Mouse (Mus musculus) B cell, adult 2 months (primary cell): ENCODE measurements around the gene Grk6.

Source experiments
- DNase-seq, 2 experiments: peaks; one replicate each; pipeline ENCODE4 v3.0.0; 2022

Gene Grk6

DNA sequence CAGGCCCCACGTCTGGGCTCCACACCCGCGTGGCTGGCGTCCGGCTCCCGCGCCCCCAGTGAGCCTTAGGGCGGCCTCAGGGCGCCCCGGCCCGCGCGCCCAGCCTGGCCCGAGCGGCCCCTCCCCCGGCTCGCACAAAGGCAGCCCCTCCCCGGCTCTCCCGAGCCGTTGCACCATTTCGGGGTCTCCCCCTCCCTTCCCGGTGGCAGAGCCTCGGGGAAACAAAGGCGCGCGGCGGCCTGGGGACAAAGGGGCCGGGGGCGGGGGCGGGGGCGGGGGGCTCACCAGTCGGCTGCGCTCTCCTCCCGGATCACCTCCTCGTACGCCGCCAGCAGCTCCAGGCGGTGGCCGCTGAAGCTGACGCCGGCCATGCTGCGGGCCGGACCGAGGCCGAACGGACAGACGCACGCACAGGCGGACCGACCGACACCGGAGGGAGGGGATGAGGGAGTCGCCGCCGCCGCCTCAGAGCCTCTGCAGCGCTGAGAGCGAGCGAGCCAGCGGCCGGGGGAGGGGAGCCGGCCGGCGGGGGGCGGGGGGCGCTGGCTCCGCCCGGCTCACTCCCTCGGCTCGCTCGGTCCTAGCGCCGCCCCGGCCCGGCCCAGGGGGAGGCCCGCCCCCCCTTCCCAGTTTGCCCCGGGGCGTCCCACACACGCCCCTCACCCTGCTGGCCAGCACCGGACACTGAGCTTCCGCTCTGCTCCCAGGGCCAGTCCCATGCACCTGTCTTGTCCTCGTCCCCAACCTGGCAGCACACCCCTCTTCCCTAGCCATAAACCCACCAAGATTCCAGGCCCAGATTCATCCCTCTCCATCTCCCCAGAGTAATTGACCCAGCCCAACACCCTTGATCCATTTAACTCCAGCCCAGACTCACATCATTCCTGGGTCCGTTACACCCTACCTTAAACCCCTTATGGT lies 43.0 kb downstream of the Grk6 start, which contains the start of gene Dbn1:
Gene Dbn1 (minus strand): TSS at position 534 of the 921 bp plus-strand sequence.
- DNase-seq: no peak

DNA sequence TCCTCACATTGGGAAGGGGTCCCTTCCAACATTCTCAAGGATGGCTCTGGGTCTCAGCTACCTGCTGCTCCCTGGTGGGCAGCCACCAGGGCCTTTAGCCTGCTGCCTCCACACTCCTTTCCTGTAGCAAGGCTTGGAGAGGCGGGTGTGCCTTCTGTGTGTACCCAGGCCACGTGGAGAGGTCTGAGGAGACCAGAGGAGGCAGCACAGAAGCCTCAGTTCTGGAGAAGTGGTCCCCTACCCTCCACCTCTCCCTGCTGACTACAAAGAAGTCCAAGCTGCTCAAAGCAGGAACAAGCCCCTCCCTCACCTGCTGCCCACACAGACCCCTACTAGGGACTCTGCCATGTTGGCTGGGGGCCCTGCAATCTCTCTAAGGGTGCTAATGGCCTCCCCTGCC lies 49.4 kb downstream of the Grk6 start:
- no peak for DNase-seq

DNA sequence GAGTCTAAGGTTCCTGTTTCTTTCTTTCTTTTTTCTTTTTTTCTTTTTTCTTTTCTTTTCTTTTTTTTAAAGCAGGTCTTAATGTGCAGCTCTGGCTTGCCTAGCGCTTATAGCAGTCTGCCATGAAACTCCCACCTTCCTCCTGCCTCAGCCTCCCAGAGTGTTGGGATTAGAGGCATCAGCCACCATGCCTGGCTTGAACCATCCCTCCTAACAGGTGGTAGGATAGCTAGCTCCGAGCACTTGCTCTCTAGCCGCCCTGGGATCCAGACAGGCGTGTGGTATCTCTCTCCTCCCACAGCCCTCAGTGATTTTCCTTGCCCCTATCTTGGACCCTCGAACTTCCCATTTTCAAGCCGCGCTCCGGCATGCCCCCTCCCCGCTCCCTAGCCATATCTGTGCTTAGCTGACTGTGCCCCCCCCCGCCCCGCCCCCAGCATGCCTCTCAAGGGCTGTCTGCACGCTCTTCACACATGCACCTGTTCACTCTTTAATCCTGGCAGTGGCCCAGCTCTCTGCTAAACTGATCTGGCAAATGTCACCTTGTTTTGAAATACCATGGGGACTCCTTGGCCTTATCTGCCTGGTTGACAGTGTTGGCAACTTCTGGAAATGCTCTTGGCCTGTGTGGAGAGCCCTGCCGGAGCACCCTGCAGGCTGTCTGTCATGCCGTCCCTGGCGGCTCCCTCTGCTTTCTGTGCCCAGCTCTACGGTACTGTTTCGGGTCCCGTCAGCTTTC lies 50.2 kb downstream of the Grk6 start:
- no peak for DNase-seq

DNA sequence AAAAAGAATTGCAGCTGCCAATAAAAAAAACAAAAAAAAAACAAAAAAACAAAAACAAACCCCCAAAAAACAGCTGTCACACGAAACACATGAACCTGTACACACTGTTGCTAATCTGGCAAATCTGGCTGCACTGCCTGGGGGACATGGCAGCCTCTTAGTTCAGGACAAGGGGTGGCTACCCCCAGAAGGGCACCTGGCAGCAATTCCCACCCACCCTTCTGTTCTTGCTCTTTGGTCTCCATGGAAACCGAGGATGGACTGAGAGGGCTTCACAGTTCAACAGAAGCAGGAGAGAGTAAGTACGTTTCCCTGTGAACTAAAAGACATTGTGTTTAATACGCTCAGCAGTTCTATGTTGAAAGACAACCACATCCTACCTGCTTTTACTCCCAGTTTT lies 50.8 kb downstream of the Grk6 start:
- DNase-seq: no peak

DNA sequence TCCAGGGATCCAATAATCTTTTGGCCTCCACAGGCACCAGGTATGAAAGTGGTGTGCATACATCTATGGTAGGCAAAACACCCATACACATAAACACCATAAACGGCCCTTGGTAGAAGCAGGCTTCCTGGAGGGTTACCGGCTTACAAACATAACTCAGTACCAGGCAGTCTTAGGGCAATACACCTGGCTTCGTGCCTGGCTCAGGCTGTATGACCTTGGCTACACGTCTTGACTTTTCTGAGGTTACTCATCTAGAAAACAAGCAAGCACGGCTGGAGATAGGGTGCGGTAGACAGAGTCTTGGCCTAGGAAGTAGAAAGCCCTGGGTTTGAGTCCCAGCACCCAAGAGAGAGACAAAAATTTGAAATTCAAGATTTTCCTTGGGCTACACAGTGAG lies 51.8 kb downstream of the Grk6 start:
- DNase-seq: no peak

DNA sequence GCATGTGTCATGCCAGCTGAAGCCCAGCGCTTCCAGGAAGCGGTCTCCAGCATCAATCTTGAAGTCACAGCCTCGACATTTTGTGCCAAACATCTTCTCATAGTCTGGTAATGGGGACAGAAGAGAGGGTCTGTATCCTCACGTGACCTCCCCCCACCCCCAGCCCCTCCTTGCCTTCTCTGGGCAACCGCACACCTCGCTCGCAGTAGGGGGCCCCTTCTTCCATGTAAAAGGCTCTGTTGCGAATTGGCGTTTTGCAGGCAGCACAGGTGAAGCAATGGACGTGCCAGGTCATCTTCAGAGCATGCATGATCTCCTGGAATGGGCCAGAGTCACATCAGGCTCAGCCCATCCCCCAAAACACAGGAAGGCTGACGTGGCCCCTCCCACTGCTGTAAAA lies 54.0 kb downstream of the Grk6 start:
- no peak for DNase-seq

DNA sequence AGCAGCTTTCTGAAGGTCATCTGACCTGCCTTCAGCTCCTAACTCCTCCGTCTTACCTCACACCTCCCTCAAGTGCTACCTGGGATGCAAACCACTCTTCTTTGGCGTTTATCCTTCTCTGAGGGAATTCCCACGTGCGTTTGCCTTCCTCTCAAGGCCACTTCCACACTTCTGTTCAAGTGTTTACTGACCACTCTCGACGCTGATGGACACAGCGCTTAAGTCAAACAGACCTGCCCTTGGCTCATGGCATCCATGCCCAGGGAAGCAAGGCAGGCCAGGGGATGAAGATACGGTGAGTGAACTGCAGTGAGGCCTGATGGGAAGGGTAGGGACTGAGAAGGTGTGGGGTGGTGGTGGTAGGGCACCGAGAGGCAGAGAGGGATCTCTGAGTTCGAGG lies 55.7 kb downstream of the Grk6 start:
- DNase-seq: no peak

DNA sequence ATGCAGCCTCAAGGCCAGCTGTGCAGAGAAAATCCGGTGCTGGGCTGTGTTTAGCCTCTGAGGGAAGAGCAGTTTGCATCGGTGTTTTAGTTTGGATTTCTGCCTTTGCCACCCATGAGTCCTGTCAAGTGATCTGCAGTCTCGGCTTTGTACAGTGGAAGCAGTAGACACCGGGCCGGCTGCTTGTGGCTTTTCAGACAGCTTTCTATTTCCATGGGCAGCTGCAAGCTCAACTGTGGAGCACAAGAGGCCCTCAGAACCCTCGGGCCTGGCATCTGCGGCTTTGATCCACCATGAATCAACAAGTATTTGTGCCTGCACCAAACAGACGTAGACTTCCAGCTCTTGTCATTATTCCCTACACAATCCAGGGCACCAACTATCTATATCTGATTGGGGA lies 57.5 kb downstream of the Grk6 start:
- no peak for DNase-seq

DNA sequence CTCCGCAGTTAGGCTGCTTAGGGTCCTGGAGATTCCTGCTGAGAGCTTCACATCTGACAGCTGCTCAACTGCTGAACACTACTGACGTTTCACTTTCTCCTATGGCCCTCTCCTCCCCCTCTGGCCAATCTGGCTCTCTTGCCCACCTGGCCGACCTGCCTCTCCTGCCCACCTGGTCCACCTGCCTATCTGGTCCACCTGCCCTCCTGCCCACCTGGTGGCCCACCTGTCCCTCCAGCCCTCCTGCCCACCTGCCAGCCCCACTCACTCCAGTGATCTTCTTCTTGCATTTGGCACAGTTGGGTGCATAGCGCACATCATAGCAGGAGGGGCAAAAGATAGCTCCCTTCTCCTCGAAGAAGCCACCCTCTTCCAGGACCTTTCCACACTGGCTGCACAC lies 59.5 kb downstream of the Grk6 start:
- DNase-seq: no peak

DNA sequence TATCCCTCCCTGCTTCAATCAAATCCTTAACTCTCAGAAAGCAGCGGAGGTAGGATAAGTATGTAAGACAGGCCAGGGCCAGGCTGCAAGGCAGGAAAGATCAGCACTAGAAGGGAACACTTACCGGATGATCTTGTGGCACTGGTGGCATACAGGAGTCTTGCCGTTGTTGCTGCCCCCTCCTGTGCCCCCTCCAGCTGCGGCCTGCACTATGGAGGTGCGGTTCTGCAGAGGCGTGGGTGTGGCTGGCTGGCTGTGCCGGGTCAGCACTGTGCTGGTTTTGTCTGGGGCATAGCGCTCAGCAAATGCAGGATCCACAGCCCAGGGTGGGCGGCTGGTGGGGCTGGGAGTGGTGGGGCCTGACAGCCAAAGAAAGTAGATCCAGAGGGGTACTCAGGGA lies 60.9 kb downstream of the Grk6 start:
- no peak for DNase-seq

DNA sequence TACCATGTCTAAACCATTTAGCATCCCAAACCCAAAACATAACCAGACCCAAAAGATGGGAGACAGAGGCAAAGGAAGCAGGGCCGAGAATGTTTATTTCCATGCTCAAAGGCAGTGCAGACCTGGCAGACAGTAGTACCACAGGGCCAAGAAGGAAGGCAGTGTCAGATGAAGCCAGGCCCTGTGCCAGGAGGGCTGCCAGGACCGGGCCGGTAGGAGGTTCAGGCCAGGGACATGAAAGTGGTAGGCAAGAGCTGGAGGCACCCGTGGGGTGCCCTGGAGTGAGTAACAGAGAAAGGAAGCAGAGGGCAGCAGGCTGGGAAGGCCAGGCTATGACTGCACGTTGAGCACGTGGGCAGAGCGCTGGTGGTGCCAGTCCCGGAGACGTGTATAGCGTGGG lies 61.8 kb downstream of the Grk6 start:
- no peak for DNase-seq

DNA sequence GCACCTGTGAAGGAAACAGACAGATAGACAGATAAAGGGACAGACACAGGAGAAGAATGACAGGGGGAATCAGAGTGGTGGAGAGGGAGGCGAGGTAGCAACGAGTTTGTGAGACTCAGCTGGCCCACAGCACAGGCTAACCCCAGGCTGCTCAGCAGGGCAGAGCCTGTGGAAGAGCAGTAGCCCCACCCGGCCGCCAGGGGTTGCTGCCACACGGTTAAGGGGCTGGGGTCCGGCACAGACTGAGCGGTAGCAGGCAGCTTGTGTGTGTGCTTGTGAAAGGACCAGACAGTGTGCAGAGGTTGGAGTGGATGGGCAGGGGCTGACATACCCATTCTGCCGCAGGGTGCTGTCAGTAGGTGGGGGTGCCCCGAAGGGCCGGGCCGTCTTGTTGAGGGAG lies 63.0 kb downstream of the Grk6 start:
- no peak for DNase-seq

DNA sequence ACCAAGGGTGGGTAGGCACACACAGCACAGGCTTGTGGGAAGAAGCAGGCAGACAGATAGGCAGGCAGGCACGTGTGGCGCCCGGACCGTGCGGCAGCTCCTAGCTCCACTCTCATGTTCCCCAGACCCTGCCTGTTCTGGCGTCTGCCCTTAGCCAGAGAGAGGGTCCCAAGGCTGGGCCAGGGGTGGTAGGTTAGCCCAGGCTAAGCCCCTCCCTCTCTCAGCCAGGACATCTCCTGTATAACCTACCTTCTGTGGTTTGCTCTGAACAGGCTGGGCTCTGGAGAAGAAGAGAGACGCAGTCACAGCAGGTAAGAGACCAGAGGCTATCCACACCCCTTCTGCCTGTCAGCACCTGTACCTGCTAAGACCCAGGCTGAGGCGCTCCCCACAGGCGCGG lies 63.7 kb downstream of the Grk6 start:
- DNase-seq: no peak

DNA sequence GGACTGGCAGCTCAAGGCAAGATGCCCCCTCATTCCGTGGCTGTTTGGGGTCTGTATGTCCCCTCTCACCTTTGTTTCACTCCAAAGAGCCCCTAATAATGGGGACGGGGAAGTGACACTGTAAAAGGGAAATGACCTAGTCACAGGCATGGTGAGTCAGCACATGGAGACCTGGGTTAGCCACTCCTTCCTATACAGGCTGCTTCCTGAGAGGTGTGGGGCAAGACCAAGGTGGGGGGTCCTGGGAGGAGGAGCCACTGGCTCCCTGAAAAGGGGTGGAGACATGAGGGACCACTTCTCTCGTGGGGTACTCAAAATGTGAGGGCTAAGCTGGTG lies 65.4 kb downstream of the Grk6 start:
- no peak for DNase-seq
